Mouse (Mus musculus): Measurements from ENCODE around the gene Rnf167.

GRCm38 (mm10) chr11:70699051-70699450, 52.0 kb downstream of the Rnf167 start:
- TF ChIP-seq CTCF (IDR thresholded peaks at IDR 0.05; ENCODE audit: low read depth) (no peak), EP300 (IDR thresholded peaks at IDR 0.05; ENCODE audit: low read depth) (no peak)
